Mouse (Mus musculus): ENCODE measurements around the gene Armh1.

The Armh1 gene

DNA sequence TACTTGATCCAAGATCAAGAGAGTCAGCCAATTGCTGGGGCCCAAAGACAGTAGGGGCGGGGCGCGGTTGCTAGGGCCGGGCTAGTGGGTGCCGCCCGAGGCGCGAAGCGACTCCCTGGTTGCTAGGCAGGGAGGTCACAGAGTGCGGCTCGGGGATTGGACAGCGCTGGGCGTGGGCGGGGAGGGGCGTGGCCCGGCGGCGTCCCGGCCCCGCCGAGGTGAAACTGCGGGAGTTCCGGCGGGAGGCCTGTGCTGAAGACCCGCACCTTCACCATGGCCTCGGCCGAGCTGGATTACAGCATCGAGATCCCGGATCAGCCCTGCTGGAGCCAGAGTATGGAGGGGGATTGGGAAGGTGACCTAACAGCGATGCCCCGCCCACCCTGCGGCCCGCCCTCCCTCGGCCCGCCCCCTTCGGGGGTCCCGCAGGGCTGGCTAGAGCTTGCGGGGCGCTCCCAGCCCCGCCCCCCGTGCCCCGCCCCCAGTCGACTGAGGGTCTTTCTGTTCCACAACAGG lies at the start of gene Armh1, which contains the start of gene Tmem53:
Armh1 (minus strand) TSS at position 325 of the 516 bp plus-strand sequence.
Tmem53 (plus strand) TSS at position 151 of the 516 bp plus-strand sequence.
- in situ Hi-C loops (cut with MboI): loop anchor here (25.0 kb wide), 1 partner anchor 285 kb away; no protein-coding TSS in a partner anchor

DNA sequence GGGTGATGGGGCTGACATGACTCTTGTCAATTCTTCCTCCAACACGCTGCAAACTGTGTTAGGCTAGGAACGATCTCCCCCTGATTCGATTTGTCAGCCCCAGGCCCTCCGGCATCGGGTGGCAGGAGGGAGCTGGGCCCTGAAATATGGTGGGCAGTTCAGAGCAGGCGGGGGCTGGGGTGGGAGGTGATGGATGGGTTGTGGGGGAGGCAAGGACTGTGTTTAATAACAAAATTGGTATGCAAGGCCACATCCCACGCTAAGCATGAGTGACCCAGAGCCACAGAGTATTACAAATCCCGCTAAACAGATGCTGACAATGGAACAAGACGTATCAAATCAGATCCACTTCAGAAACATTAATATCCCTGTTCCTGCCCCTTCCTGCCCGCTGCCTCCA lies 48.0 kb upstream of the Armh1 start:
- in situ Hi-C loops (cut with MboI): no loop called here

DNA sequence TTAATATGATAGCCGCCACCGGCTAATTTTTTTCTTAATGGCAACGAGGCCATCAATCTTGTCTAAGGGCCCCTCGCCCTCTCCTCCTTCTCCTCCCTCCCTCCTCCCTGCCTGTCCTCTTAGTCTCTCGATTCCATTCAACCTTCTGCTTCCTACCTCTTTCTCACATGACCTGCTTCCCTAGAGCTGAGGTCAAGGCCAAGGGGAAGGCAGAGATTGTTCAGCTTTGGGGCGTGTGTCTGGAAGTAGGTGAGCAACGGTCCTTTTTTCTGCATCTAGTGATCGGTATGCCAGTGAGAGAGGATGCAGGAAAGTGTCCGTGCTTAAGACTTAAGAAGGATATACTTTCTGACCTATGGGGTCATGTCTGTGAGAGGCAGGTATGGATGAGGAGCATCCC lies 45.9 kb upstream of the Armh1 start:
- in situ Hi-C loops (cut with MboI): no loop called here

DNA sequence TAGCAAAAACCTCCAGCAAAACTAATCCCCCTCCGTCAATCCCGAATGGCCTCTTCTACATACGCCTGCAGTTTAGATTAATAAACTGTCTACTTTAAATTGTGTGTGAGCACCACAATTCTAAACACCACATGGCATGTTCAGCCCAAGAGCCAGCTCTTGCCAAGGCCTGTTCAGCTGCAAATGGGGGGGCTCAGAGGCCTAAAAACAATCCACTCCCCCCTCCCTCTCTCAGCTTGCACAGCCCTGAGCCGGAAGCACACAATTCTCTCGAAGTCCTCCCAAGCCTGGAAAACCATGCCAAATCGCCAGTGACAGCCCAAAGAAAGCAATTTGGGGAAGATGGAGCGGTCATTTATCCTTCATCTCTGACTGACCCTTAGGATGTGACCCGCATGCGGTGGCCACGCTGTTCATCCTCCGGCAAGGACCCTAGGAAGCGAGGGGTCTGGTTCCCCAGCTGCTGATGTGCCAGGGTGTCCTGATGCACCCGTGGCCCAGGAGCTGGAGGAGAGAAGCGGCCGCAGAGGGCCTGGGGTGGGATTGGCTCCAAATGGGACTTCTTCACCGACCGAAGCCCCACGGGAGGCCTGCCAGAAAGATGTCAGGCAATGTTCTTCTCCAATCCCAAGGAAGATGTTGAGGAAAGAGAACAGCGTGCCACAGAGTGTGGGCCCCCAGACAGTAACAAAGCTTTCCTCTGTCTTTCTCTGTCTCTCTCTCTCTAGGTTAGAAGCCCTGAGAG lies 45.1 kb upstream of the Armh1 start:
- in situ Hi-C loops (cut with MboI): no loop called here

- in situ Hi-C loops (cut with MboI): no loop called here
These were observed 39.8 kb upstream of the Armh1 start for GRCm38 (mm10) chr4:117291696-117292095.

- in situ Hi-C loops (cut with MboI): no loop called here
These were observed 37.2 kb upstream of the Armh1 start for GRCm38 (mm10) chr4:117288927-117289801.

DNA sequence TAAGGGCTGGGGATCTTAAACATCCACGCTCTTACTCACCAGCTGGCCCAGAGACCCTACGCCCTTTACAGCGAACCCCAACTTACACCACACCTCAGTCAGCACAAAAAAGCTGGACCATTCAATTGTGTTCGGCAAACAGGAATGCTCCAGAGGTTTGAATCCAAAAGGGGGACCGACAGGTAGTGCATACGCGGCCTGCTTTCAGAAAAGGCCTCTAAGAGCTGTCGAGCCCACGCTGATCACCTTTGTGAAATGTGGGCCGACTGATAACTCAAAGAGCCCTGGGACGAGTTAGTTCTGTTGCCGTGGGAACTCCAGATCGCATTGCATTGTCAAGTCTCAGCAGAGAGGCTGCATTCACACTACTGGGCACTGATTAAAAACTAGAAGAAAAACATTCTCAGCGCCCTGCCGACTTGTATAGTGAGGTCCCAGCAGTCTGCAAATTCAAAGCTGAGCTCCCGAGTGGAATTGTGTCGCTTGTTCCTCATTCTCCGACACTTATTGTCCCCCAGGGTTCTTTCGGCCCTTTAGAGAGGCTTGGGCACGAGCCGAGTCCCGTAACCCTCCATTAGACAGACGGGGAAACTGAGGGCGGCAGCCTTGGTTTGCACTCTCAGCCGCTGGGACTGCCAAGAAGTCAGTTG lies 36.5 kb upstream of the Armh1 start:
- in situ Hi-C loops (cut with MboI): no loop called here

DNA sequence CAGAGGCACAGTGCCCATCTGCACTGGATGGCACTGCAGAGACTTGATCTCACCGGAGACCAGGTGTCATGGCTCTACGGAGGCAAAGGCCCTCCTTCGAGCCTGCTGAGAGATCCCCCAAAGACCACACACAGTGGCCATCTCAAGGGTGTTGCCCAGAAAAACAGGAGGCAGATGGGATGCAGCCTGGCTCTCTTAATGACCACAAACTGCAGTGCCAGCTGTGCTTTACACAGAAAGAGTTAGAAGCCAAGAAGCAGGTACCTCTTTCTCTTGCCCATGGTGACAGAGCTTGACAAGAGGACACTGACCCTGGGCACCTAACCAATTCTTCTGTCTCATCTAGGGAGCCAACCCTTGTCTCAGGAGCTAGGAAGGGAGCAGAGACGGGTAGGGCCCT lies 32.4 kb upstream of the Armh1 start:
- in situ Hi-C loops (cut with MboI): no loop called here

DNA sequence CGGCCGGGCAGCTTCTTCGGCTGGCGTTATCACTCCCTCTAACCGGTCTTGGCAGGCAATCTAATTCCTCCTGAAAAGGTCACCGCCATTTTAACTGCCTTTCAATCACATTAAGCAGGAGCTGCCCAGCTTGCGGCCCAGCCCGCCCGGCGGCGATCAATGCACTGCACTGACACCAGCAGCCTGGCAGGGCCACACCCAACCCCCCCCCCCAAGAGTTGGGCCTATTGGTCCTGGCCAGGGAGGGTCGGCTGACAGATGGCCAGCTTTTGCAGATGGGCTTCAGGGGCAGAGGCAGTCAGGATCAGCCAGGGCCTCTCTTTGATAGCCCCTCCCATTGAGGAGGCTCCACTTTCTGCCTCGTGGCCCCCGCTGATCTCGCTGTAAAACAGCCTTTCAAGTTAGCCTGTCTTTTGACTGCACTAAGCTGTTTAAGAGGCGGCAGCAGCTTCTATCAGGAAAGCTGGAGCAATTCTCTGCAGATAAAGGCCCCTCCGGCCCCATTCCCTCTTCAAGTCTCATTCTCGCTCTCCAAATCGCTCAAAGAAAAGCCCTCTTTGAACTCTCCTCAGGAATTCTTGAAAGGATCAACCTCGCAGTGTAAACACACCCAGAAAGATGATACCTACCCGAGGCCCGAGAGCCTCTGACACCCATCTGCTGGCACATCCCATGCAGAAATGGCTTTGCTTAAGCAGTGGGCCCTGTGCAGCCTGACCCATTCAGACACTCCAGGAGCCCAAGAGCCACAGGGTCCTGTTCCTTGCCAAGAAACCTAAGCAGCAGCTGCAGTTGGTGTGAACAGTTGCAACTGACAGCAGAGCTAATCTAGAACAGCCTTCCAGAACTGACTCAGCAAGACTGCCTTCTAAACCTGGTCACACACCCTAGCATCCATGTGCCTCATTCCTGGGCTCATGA lies 31.6 kb upstream of the Armh1 start:
- in situ Hi-C loops (cut with MboI): no loop called here

- in situ Hi-C loops (cut with MboI): no loop called here
These were observed 29.3 kb upstream of the Armh1 start for GRCm38 (mm10) chr4:117281090-117281845.

GRCm38 (mm10) chr4:117280397-117280930 lies 28.5 kb upstream of the Armh1 start:
- in situ Hi-C loops (cut with MboI): no loop called here

- in situ Hi-C loops (cut with MboI): no loop called here
These were observed 27.3 kb upstream of the Armh1 start for GRCm38 (mm10) chr4:117279253-117279642.

- in situ Hi-C loops (cut with MboI): no loop called here
These were observed 26.7 kb upstream of the Armh1 start for GRCm38 (mm10) chr4:117278381-117279252.

GRCm38 (mm10) chr4:117277687-117278086 lies 25.8 kb upstream of the Armh1 start:
- in situ Hi-C loops (cut with MboI): no loop called here

- in situ Hi-C loops (cut with MboI): no loop called here
These were observed 25.1 kb upstream of the Armh1 start for GRCm38 (mm10) chr4:117277021-117277420.

DNA sequence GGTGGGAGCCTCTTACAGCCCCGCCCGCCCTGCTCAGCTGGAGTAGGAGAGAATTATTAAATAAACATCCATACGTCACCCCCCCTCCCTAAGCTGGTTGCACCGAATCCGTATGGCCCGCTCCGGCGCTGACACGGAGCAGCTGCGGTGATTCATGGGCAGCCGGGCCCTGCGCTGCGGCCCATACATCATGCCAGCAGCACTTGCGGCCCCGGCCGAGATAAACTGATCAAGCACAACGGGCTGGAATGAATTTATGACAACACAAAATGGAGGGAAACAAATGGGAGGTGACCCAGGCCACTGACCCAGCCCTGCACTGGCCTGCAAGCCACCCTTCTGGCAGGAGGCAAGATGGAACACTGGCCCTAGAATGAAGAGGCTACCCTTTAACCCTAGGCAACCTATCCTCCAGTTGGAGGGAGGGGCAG lies 24.4 kb upstream of the Armh1 start:
- in situ Hi-C loops (cut with MboI): no loop called here

DNA sequence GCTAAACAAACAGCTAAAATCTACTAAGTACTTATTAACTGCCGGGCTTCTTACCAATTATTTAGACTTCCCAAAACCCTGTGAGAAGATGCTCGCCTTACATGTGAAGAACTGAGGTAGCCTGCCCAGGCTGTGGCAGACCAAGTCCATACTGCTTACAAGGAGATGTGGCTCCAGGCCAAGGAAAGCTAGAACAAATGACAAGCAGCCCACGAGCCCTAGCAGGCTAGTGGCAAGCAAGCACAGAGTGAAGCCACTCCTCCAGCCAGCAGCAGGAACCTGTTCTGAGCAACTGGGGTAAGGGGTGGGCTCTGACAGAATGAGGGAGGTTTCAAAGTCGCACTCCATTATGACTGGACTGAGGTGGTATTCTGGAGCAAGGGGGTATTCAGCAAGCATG lies 22.8 kb upstream of the Armh1 start:
- in situ Hi-C loops (cut with MboI): loop anchor here (25.0 kb wide), 1 partner anchor 263 kb away; no protein-coding TSS in a partner anchor

GRCm38 (mm10) chr4:117272459-117272858 lies 20.5 kb upstream of the Armh1 start:
- in situ Hi-C loops (cut with MboI): loop anchor here (25.0 kb wide), 1 partner anchor 265 kb away; no protein-coding TSS in a partner anchor

DNA sequence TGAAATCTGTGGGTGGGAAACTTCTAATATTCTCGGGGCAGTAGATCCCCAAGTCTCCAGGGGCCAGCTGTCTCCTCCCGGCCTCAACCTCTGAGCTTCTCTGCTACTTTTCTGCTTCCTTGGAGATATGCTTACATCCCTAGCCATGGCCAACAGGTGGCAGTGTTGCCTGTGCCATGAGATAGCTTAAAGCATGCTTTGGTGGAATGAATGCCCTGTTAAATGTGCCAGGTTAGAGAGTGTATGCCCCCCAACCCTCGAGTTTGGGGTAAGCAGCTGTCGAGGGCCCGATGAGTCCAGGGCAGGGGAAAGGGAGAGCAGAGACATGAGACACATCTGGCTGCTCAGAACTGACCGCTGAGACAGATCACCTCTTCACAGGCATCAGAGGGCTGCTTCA lies 18.4 kb upstream of the Armh1 start:
- in situ Hi-C loops (cut with MboI): loop anchor here (25.0 kb wide), 1 partner anchor 267 kb away; no protein-coding TSS in a partner anchor
